In genomic region chr11:31725936-31726647, GRCm38 (mm10) we compare ENCODE assay signal across 14 mouse cellular contexts. TPM values are rescaled to one million over a fixed set of nuclear protein-coding genes. Genes with fewer than 3 reads are reported as not detected.
DNase-seq lines count a peak whose midpoint lies in the region; ATAC-seq and TF ChIP-seq lines count a peak whose summit lies in the region.
"Had no signal": no experiment of that assay in that cellular context is flagged by ENCODE, and none has a peak within 500 bp of the region (broad histone marks: within the 10 kb centered on the region; RNA-seq: fewer than 3 reads in every experiment).

No protein-coding gene starts in this region.

- intact Hi-C loops in heart, postnatal 25 days (cut with DNase I): no loop called here

- peak; percentile 70 for ATAC-seq in forebrain, postnatal 0 days
- ATAC-seq in midbrain, embryonic 16.5 days: peak; percentile 44; the same call in 1 of the 2 replicates
- ATAC-seq in midbrain, postnatal 0 days (ENCODE audit: low FRiP score): no peak
- ATAC-seq in liver, embryonic 13.5 days (ENCODE audit: low read depth): peak; percentile 73
- ATAC-seq: intestine, embryonic 15.5 days had no signal

- WGBS in forebrain, postnatal 0 days: 55% methylated on average over 15 of the region's 15 CpGs
- 82% methylated on average over 15 of the region's 15 CpGs for WGBS in forebrain, embryonic 10.5 days
- 73% methylated on average over 15 of the region's 15 CpGs for WGBS in midbrain, embryonic 16.5 days
- WGBS in midbrain, postnatal 0 days: 70% methylated on average over 15 of the region's 15 CpGs
- WGBS in liver, embryonic 13.5 days (ENCODE audit: insufficient replicate concordance): 23% methylated on average over 15 of the region's 15 CpGs
- 89% methylated on average over 15 of the region's 15 CpGs for WGBS in limb, embryonic 10.5 days

- DNase-seq in forebrain, postnatal 0 days: peak; percentile 38
- no peak for DNase-seq in forebrain, embryonic 10.5 days (ENCODE audit: extremely low spot score, low spot score)
- DNase-seq in midbrain, postnatal 0 days (ENCODE audit: low spot score): no peak
- peak; percentile 10 for DNase-seq in liver, embryonic 13.5 days
- no peak for DNase-seq in limb, embryonic 10.5 days (ENCODE audit: low spot score)
- no peak for DNase-seq in cerebellum, postnatal 14 days
- no peak for DNase-seq in heart, postnatal 25 days (ENCODE audit: low spot score)
- DNase-seq: gastrocnemius, postnatal 10 days; kidney, postnatal 4 days; lung, embryonic 14.5 days had no signal

- peak overlapping the region; percentile 21; the same call in 1 of the 2 replicates for H3K27ac ChIP-seq in forebrain, postnatal 0 days (ENCODE audit: low read depth, low read length)
- no peak overlapping the region for H3K27ac ChIP-seq in forebrain, embryonic 10.5 days
- no peak overlapping the region for H3K27ac ChIP-seq in midbrain, embryonic 16.5 days (ENCODE audit: low read length)
- no peak overlapping the region for H3K27ac ChIP-seq in midbrain, postnatal 0 days (ENCODE audit: low read depth, low read length)
- H3K27ac ChIP-seq in liver, embryonic 13.5 days: no peak overlapping the region
- no peak overlapping the region for H3K27ac ChIP-seq in limb, embryonic 10.5 days
- H3K27ac ChIP-seq: intestine, embryonic 15.5 days; stomach, embryonic 15.5 days had no signal

- H3K36me3 ChIP-seq in forebrain, postnatal 0 days (ENCODE audit: insufficient read depth): no peaks in the 10 kb centered on the region
- H3K36me3 ChIP-seq in forebrain, embryonic 10.5 days (replicated peaks): no peaks in the 10 kb centered on the region
- H3K36me3 ChIP-seq in midbrain, embryonic 16.5 days (ENCODE audit: control insufficient read depth, insufficient read depth, low read length): no peaks in the 10 kb centered on the region
- no peaks in the 10 kb centered on the region for H3K36me3 ChIP-seq in midbrain, postnatal 0 days (ENCODE audit: insufficient read depth, low read length)
- H3K36me3 ChIP-seq in liver, embryonic 13.5 days: no peaks in the 10 kb centered on the region
- no peaks in the 10 kb centered on the region for H3K36me3 ChIP-seq in limb, embryonic 10.5 days
- H3K36me3 ChIP-seq: intestine, embryonic 15.5 days; stomach, embryonic 15.5 days had no signal

- no peak overlapping the region for H3K4me3 ChIP-seq in forebrain, postnatal 0 days (ENCODE audit: low read depth, low read length)
- no peak overlapping the region for H3K4me3 ChIP-seq in forebrain, embryonic 10.5 days
- no peak overlapping the region for H3K4me3 ChIP-seq in midbrain, embryonic 16.5 days (ENCODE audit: low read depth, low read length)
- H3K4me3 ChIP-seq in midbrain, postnatal 0 days (ENCODE audit: low read depth, low read length): no peak overlapping the region
- H3K4me3 ChIP-seq in liver, embryonic 13.5 days (replicated peaks): no peak overlapping the region
- H3K4me3 ChIP-seq in limb, embryonic 10.5 days: no peak overlapping the region
- H3K4me3 ChIP-seq: intestine, embryonic 15.5 days; left cerebral cortex, adult 2 months; stomach, embryonic 15.5 days had no signal

- H3K9ac ChIP-seq in forebrain, postnatal 0 days: no peak overlapping the region
- no peak overlapping the region for H3K9ac ChIP-seq in midbrain, embryonic 16.5 days (ENCODE audit: low read depth, low read length)
- no peak overlapping the region for H3K9ac ChIP-seq in midbrain, postnatal 0 days (replicated peaks; ENCODE audit: low read length, poor library complexity, severe bottlenecking)
- no peak overlapping the region for H3K9ac ChIP-seq in liver, embryonic 13.5 days
- H3K9ac ChIP-seq: intestine, embryonic 15.5 days; lung, embryonic 14.5 days; stomach, embryonic 15.5 days had no signal

- H3K4me2 ChIP-seq in forebrain, postnatal 0 days (ENCODE audit: low read depth): no peak overlapping the region
- H3K4me2 ChIP-seq in midbrain, embryonic 16.5 days (ENCODE audit: low read length): no peak overlapping the region
- no peak overlapping the region for H3K4me2 ChIP-seq in midbrain, postnatal 0 days (ENCODE audit: low read depth, low read length, poor library complexity, severe bottlenecking)
- H3K4me2 ChIP-seq in liver, embryonic 13.5 days: peak overlapping the region; percentile 2; the same call in 1 of the 2 replicates
- H3K4me2 ChIP-seq: intestine, embryonic 15.5 days; lung, embryonic 14.5 days; stomach, embryonic 15.5 days had no signal

- no peaks in the 10 kb centered on the region for H3K27me3 ChIP-seq in forebrain, postnatal 0 days (ENCODE audit: insufficient read depth, low read length)
- H3K27me3 ChIP-seq in forebrain, embryonic 10.5 days (ENCODE audit: poor library complexity, severe bottlenecking): no peaks in the 10 kb centered on the region
- no peaks in the 10 kb centered on the region for H3K27me3 ChIP-seq in midbrain, embryonic 16.5 days (ENCODE audit: control insufficient read depth, insufficient read depth, low read depth, low read length)
- H3K27me3 ChIP-seq in midbrain, postnatal 0 days (ENCODE audit: insufficient read depth, low read length): no peaks in the 10 kb centered on the region
- peaks cover 16% of the 10 kb centered on the region; the same call in 1 of the 2 replicates for H3K27me3 ChIP-seq in liver, embryonic 13.5 days
- H3K27me3 ChIP-seq in limb, embryonic 10.5 days (ENCODE audit: low read depth, poor library complexity, severe bottlenecking): no peaks in the 10 kb centered on the region
- H3K27me3 ChIP-seq: intestine, embryonic 15.5 days; stomach, embryonic 15.5 days had no signal

- H3K4me1 ChIP-seq in forebrain, postnatal 0 days (ENCODE audit: insufficient read depth): 0 out of 2 replicates have a peak, but pooled peaks cover 6% of the 10 kb centered on the region
- H3K4me1 ChIP-seq in forebrain, embryonic 10.5 days: peaks cover 17% of the 10 kb centered on the region
- H3K4me1 ChIP-seq in midbrain, embryonic 16.5 days (ENCODE audit: control insufficient read depth, insufficient read depth, low read length): peaks cover 11% of the 10 kb centered on the region; the same call in 1 of the 2 replicates
- no peaks in the 10 kb centered on the region for H3K4me1 ChIP-seq in midbrain, postnatal 0 days (ENCODE audit: insufficient read depth, low read length)
- peaks cover 36% of the 10 kb centered on the region for H3K4me1 ChIP-seq in liver, embryonic 13.5 days (replicated peaks)
- peaks cover 7% of the 10 kb centered on the region for H3K4me1 ChIP-seq in limb, embryonic 10.5 days
- H3K4me1 ChIP-seq: intestine, embryonic 15.5 days; stomach, embryonic 15.5 days had no signal

- no peaks in the 10 kb centered on the region for H3K9me3 ChIP-seq in forebrain, postnatal 0 days (ENCODE audit: low read length)
- H3K9me3 ChIP-seq in forebrain, embryonic 10.5 days: no peaks in the 10 kb centered on the region
- H3K9me3 ChIP-seq in midbrain, embryonic 16.5 days (replicated peaks; ENCODE audit: control insufficient read depth, low read length, poor library complexity, severe bottlenecking): no peaks in the 10 kb centered on the region
- H3K9me3 ChIP-seq in midbrain, postnatal 0 days (ENCODE audit: low read length): no peaks in the 10 kb centered on the region
- H3K9me3 ChIP-seq in liver, embryonic 13.5 days (replicated peaks): no peaks in the 10 kb centered on the region
- H3K9me3 ChIP-seq in limb, embryonic 10.5 days (replicated peaks): no peaks in the 10 kb centered on the region
- H3K9me3 ChIP-seq: intestine, embryonic 15.5 days; stomach, embryonic 15.5 days had no signal

- TF ChIP-seq CTCF in forebrain, postnatal 0 days (IDR thresholded peaks at IDR 0.05; ENCODE audit: low read depth): no peak
- no peak for TF ChIP-seq CTCF in midbrain, postnatal 0 days (IDR thresholded peaks at IDR 0.05)

RNA-seq across cellular contexts. Expression of gene Bod1, which starts 54.4 kb away (rescaled TPM):
- 123 and 131 TPM in 2 replicates for total RNA-seq in forebrain, postnatal 0 days (2014; rRNA removed)
- 147 and 160 TPM in 2 replicates for polyA plus RNA-seq in forebrain, postnatal 0 days (2015; fragmentation: Nextera tagmentation; extraction: Ambion mirVana)
- polyA plus RNA-seq in forebrain, embryonic 10.5 days (2016; fragmentation: Nextera tagmentation; extraction: Ambion mirVana): 120 and 124 TPM in 2 replicates
- 126 and 134 TPM in 2 replicates for polyA plus RNA-seq in midbrain, embryonic 16.5 days (2015; fragmentation: Nextera tagmentation; extraction: Ambion mirVana)
- total RNA-seq in midbrain, postnatal 0 days (2014; rRNA removed): 91.6 and 129 TPM in 2 replicates
- polyA plus RNA-seq in midbrain, postnatal 0 days (2015; fragmentation: Nextera tagmentation; extraction: Ambion mirVana): 126 and 134 TPM in 2 replicates
- polyA plus RNA-seq in liver, embryonic 13.5 days (2015; fragmentation: Nextera tagmentation; extraction: Ambion mirVana): 14.5 and 15.8 TPM in 2 replicates
- 108 and 118 TPM in 2 replicates for polyA plus RNA-seq in limb, embryonic 10.5 days (2016; fragmentation: Nextera tagmentation; extraction: Ambion mirVana)
- 100 to 1,000 TPM; 115 to 121 TPM for total RNA-seq in heart, postnatal 25 days (2021)

Comparison
In these comparisons a context has a peak if more than half of its experiments do, and no peak if none do; other contexts are left out.
1. DNase-seq: peak in forebrain, postnatal 0 days (single experiment) and liver, embryonic 13.5 days (single experiment); none in forebrain, embryonic 10.5 days (single experiment), midbrain, postnatal 0 days (single experiment), limb, embryonic 10.5 days (single experiment), cerebellum, postnatal 14 days (0 of 2) and heart, postnatal 25 days (single experiment).